Mouse (Mus musculus) hematopoietic stem cell, adult 5-6 weeks (primary cell): ENCODE measurements around the gene Nkpd1. TPM values are rescaled to one million over a fixed set of nuclear protein-coding genes. Genes with fewer than 3 reads are reported as not detected.
A peak's percentile ranks its signal among the peaks of the same experiment; 100 is the strongest.

Experiments
- ATAC-seq, 2 experiments: fragments of 125-278 bp in 1 of 2; replicated peaks in 1 of 2; 2 replicates each; pipeline ENCODE4 v1.8.0; 2016 to 2017; ENCODE audit warnings: inconsistent platforms in 2 of 2, mild to moderate bottlenecking in 2 of 2, moderate number of reproducible peaks in 2 of 2, low read depth in 1 of 2, moderate TSS enrichment in 1 of 2; ENCODE audit not compliant: low FRiP score in 2 of 2, poor library complexity in 2 of 2, severe bottlenecking in 2 of 2, insufficient read depth in 1 of 2, low TSS enrichment in 1 of 2
- total RNA-seq: library from RNA; stranded (forward); fragments of 172-1452, 232-1000 nt; gene quantifications from 2 replicates; pipeline ENCODE4 v1.2.3, GENCODE M21; 2017

Nkpd1 gene
- total RNA-seq, 1 experiment from 2014 or later, result not detected

DNA sequence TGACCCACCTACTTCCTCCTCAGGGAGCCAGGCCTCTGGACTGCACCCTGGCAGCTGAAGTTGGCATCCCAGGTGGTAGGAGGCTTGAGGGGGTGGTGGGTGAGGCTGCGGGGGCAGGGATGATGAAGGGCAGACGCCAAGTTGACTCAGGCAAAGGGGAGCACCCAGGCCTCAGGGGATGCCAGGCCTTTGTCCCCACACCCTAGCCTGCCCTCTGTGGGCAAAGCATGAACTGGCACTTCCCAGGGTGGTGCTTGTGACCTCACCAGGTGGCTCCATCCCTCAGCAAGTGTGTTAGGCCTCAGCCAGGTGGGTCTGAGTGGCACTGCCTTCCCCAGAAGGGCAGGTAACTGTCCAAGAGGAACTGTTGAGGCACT is 7.5 kb downstream of the Nkpd1 start:
- no peak for ATAC-seq

DNA sequence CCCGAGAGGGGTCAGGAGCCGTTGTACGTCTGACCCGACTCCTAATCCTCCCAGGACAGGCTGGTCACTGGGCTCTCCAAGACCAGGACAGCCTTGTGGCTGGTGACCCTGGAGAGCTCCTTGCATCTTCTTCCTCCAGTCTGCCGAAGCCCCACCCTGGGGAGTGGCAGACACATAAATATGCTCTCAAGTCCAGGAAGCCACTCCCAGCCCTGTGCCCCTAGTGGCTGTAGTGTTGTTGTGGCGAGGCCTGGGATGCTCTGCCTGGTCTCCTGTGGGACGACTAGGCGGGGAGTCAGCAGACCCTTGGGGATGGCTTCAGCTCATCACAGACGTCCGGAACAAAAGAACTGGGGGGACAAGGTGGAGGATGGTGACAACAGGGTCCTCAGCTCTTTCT is 13.4 kb downstream of the Nkpd1 start:
- 0 out of 4 replicates have a peak, but pooled peaks of 1 of the 2 experiments have one; percentile 23 for ATAC-seq

DNA sequence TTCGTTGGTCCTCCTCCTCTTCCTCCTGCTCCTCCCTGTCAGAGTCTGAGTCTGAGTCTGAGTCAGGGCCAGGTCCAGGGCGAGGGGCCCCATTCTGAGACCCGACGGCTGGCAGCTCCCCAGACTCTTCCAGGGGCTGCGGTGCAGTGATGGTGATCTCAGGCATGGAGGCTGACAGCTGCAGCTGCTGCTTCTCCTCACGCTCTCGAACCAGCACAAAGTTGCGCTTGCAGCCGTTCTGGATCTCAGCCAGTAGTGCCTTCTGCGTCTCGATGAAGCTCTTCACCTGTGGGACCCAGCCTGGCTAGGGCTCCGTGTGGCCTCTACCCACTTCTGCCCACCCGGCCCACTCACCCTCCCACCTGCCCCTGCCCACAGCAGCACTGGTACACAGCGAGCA is 14.6 kb downstream of the Nkpd1 start:
- ATAC-seq, result no peak

DNA sequence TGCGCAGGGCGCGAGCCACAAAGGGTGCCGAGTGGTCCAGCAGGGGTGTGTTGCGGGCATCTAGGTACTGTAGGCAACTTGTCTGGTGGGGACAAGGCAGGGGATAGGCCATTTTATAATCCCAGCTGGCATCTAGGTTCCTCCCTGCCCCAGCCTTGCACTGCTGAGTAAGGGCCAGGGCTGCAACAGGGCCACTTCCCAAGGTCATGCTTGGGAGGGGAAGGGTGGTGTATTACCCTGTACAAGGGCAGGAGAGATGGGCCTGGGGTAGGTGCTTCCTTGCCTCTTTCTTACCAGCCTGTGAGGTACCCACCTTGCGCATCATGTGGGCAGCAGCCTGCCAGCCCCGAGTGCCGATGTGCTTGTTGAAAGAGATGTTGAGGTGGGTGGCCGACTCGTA is 17.0 kb downstream of the Nkpd1 start:
- ATAC-seq, result no peak

DNA sequence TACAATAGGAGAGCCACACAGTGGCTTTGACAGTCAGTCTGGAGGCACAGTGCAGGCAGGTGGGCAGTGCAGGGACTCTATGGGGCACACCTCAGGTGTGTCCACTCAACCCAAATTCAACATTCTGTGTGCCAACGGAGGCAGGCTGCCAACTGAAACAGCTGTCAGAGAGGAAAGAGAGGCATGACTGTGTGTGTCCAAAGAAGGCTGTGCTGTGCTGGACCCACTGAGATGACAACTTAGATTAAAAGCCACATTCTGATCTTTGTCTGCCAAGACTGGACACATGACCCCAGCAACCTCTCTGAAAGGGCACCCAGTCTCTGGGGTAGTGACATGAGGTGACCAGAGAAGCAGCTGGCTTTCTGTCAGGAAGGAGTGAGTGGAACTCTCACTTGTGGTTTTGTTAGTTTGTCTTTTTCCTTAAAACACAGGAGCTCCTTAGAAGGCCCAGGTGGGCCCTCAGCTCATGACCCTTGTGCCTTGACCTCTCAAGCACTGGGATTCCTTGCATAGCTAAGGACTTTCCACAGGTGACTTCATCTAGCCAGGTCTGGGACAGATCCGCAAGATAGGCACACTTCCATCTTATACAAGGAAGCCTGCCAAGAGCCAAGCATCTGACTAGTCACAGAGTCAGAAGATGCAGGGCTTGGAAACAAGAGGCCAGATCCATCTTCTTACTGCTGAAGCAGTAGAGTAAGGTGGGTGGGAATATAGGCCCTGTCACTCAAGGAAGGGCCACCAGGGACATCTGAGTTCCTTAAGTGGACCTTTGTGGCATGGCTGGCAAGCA is 23.3 kb downstream of the Nkpd1 start:
- ATAC-seq, result no peak

DNA sequence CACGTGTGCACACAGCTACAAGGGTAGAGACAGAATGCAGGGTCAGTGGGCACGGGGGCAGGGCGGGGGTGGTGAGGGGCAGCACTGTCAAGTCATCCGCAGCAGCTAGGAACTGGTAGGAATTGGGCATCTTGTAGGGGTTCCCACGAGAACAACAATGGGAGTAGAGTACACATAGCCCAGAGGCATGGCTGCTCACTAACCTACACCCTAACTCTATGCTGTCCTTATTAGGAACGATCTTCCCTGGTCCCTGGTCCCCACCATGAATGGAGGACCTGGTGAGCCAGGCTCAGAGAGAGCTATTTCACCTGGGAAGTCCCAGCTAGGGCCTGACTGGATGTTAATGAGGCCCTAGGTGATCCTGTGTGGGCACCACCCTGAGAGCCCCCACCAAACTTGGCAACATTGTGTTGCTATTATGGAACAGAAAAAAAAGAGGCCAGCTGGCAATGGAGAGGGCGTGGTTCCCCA is 24.1 kb downstream of the Nkpd1 start:
- ATAC-seq, result no peak

DNA sequence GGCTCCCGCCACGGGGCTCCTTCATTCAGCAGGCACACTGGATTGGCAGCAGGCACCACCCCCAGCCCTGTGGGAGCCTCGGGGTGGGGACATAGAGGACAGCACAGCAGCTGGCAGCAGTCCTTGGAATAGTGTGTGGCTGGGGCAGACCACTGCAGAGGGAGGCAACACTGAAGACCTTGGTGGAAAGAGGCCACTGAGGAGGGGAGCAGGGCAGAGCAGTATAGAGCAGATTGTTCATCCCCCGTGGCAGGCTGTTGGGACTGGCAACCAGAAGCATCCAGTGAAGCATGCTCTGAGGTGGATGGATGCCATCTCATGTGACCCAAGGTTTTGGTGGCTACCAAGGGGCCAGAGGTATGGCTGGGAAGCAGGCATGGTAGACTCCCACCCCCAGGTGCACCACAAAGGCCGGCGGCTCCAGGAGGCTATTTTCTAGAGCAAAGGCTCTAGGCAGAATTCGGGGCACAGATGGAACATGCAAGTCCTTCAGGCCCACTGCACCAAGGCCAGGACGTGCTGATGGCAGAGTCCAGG is 24.6 kb downstream of the Nkpd1 start:
- ATAC-seq, result no peak; a peak in 1 of 4 replicates

DNA sequence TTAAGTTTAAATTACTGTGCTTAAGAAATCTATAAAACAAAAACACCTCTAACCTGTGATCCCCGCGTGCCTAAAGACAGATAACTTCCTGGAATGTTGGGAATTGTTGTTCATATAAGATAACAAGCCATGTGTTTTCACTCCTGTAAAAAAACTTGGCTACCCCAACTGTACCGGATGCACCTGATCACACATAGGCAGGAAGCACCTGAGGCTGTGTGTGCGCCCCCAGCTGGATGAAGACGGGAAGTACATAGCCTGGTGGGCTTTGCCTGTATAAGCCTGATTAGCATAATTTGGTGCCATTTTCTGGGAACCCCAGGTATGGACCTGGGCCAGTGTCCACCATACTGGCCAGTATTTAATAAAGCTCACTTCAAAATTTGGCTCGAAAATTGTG is 25.9 kb downstream of the Nkpd1 start:
- ATAC-seq, result peak; percentile 80 to 84

DNA sequence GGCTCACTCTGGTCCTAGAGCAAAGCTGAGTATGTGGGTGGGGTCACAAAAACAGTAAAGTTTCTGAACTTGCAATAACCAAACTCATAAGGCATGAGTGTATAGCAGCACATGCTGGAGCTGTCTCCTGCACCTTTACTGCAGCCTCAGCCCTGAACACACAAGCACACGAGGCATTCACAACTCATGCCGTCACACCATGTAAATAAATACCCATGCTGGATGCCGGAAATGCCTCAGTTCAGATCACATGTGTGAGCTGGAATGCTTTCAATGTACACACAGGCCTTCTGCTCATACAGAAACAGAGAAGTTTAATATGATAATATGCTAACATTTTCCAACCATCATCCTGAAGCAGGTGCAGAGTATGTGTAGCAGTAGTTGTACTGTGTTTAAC is 28.4 kb downstream of the Nkpd1 start:
- no peak for ATAC-seq

DNA sequence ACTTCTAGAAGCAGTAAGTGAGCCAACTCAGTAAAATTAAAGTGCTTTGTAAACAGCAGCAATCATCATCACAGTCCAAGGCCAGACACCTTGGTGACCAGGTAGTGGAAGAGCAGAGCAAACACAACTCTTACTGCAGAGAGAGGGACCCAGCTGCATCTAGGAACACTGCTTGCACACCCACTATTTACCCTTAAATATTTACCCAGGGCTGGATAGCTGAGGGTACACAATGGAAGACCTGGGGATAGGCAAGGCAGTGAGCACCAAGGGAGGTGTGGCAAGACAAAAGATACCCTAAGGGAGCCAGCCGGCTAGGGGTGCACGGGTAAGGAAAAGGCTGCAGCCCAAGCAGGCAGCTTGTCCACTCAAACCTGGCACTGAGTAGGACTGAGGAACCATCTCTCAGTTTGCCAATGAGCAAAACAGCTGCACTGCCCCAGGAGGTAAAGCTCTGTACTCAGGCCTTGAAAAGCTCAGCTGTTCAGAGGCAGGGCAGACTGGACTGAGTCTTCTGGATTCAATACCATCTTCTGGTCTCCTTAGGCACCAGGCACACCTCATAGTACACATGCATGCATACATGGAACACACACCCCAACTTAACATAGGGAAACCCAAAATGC is 29.8 kb downstream of the Nkpd1 start:
- ATAC-seq, result no peak

DNA sequence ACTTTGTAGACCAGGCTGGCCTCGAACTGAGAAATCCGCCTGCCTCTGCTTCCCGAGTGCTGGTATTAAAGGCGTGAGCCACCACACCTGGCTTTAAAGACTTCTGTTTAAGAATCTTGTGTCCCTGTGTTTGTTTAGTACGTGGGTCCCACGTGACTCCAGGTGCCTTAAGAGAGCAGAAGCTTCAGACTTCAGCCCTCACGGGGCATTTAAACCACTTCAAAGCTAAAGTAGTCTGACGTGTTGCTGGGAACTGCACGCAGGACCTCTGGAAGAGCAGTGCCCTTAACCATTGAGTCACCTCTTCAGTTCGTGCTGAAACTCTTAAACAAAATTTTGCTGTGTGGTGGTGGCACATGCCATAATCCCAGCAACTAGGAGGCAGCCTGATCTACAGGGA is 31.8 kb downstream of the Nkpd1 start:
- no peak for ATAC-seq

DNA sequence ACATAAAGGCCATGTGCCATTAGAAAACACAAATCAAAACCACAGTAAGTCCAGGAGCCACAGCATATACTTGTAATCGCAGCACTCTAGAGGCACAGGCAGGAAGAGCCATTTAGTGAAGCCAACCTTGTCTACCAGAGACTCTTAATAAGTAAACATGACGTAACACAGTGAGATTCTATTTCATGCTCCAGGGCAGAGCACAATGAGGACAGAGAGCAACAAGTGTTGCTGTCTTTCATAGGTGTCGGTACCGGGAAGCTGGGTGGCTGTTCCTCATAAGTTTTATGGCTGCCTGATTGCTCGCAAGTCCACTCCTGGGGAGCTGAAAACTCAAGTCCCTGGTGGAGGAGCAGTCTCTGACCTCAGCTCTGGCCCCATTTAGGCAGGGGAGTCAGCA is 34.0 kb downstream of the Nkpd1 start:
- ATAC-seq, result no peak

DNA sequence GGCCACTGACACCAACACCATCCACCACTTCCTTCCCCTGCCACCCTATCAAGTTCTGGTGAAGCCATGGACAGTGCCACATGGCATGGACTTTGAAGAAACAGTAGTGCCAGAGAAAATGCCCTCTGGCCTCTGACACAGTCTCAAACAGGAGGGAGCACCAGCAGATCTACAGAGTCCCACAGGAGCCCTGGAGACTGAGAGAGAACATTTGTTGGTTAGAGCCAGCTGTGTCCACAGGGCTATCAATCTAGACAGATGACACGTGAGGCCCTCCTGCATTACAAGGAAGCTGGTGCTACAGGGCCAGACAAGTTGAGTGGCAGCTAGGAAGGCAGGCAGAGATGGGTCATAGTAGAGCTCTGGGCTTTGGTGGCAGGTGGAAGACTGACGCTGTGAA is 34.8 kb downstream of the Nkpd1 start:
- peak; percentile 18 to 44; a peak in 3 of 4 replicates for ATAC-seq

DNA sequence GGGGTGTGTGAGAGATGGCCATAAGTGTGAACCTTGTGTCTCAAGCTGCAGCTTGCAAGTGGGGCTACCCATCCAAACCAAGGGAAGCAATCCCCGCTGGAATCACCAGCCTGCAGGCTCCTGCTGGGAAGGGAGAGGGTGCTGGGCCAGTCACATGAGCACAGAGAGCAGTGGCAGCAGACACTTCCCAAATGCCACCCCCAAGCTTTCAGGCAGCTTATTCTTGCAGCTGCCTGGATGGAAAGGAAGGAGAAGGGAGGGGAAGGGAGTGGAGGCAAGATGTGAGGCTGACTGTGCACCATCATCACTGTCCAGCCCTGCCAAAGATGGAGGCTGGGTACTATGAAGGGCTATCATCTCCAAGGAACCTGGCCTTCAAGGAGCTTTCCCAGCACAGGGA is 36.5 kb downstream of the Nkpd1 start:
- ATAC-seq, result no peak

DNA sequence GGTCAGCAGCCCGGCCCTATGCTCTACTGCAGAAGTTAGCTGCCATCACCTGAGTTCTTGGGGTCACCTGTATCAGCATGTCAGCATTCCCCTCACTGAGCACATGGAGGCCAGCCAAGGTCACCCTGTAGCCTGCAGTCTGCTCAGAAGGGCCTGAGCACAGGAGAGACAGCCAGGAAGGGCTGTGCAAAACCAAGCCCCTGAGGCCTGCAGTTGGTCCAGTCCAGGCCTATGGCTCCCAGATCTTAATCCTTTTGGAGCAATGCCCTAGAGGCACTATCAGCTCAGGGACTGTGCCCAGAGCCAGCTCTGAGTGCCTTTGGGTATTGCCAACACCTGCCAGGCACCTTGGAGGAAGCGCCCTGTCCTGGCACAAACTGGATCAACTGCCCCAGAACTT is 39.4 kb downstream of the Nkpd1 start:
- ATAC-seq, result no peak

DNA sequence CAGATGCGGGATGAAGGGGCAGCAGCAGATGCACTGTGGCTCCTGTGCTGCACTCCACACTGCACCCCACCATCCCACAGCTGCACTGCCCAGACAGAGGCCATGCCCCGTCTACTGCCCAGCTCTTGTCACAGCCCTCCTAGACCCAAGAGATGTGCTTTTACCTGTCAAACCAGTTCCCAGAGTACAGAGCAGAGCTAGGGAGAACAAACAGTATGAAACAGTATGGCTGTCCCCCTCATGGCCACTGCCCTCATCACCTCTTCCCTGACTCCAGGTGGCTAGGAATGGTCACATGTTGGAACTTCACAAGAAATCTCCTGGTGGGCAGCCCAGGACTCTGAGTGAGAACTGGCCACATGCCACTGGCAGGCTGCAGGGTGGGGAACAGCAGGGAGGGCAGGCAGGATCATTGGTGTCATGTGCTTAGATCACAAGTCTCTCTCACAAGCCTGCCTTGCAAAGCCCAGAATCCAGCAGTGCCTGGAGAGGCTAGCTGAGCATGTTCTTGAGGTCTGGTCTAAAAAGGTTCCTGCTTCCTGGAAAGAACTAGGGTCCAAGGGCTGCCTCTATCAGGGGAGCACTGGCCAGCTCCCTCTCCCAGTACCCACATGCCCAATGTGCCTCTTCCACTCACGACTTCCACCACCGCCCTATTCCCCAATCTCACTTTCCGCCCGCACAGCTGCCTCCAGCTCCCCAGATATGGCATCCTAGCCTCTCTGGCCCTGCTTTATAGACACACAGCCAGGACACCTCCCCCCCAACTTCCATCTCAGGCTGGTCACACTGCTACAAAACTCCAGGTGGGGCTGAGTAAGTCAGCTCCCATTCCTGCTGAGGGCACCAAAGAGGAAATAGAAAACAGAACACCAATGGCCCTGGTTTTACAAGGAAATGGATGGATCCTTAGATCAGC is 40.6 kb downstream of the Nkpd1 start:
- no peak for ATAC-seq

DNA sequence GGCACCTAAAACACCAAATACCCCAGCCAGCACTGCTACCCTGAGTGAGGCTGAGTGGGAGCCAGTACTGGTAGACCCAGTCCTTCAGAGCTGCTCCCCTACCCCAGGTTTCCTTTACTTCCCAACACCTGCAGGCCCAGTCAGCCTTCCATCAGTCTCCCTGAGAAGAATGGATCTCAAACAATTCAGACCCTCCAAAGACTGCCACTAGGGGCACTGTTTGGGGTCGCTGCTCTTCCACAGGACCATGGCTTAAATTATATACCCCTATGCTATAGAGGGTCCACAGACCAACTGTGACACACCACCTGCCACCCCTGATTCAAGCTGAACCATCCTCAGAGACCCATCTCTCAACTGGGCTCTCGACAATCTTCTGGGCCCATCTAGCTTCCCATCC is 41.3 kb downstream of the Nkpd1 start:
- ATAC-seq, result no peak
